Mouse (Mus musculus): ENCODE results near the gene Pdcd1lg2.

DNA sequence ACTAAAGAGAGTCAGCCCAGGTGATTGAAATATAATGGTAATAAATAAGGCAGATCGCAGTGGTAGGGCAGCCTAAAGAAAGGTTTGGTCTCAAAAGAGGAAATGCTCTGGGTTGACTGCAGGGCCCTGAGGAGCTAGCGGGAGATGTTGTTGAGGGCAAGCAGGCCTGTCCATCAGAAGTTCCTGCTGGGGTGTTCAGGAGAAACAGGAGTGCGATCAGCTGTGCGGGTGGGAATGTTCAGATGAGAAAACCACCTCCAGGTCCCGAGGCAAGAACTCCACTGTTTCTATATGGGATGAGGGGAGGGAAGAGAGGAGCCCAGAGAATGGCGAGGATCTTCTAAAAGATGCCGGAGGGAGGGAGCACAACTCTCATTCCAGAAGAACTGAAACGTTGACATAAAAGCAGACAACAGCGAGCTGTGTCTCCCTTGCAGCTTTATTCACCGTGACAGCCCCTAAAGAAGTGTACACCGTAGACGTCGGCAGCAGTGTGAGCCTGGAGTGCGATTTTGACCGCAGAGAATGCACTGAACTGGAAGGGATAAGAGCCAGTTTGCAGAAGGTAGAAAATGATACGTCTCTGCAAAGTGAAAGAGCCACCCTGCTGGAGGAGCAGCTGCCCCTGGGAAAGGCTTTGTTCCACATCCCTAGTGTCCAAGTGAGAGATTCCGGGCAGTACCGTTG lies 26.2 kb downstream of the Pdcd1lg2 start:
- TF ChIP-seq GATA1 (IDR thresholded peaks at IDR 0.05; ENCODE audit: borderline replicate concordance, low read length) = no peak
- no peak for TF ChIP-seq FLI1 (IDR thresholded peaks at IDR 0.05; ENCODE audit: low read length)

All from megakaryocyte, embryonic 14.5 days (primary cell).